Mouse (Mus musculus): ENCODE data around the gene Polr2j. TPM values are rescaled to one million over a fixed set of nuclear protein-coding genes. Genes with fewer than 3 reads are reported as not detected.
A peak's percentile ranks its signal among the peaks of the same experiment; 100 is the strongest.
"Not testable (repeated sequence)": the region's sequence is repeated elsewhere in the genome, so short reads cannot be mapped to it uniquely, and the experiment has no call there.

The Polr2j gene
- total RNA-seq, 1 experiment from 2014 or later = 80.7 TPM

GRCm38 (mm10) chr5:136152365-136152764, 35.9 kb downstream of the Polr2j start:
- ATAC-seq (replicated peaks; ENCODE audit: insufficient number of reproducible peaks, low FRiP score, low TSS enrichment, poor library complexity, severe bottlenecking) = no peak

GRCm38 (mm10) chr5:136155399-136155798, 39.0 kb downstream of the Polr2j start:
- no peak for ATAC-seq (replicated peaks; ENCODE audit: insufficient number of reproducible peaks, low FRiP score, low TSS enrichment, poor library complexity, severe bottlenecking)

- not testable (repeated sequence) for ATAC-seq (replicated peaks; ENCODE audit: insufficient number of reproducible peaks, low FRiP score, low TSS enrichment, poor library complexity, severe bottlenecking)
Measured at GRCm38 (mm10) chr5:136160084-136160483, 43.7 kb downstream of the Polr2j start.

DNA sequence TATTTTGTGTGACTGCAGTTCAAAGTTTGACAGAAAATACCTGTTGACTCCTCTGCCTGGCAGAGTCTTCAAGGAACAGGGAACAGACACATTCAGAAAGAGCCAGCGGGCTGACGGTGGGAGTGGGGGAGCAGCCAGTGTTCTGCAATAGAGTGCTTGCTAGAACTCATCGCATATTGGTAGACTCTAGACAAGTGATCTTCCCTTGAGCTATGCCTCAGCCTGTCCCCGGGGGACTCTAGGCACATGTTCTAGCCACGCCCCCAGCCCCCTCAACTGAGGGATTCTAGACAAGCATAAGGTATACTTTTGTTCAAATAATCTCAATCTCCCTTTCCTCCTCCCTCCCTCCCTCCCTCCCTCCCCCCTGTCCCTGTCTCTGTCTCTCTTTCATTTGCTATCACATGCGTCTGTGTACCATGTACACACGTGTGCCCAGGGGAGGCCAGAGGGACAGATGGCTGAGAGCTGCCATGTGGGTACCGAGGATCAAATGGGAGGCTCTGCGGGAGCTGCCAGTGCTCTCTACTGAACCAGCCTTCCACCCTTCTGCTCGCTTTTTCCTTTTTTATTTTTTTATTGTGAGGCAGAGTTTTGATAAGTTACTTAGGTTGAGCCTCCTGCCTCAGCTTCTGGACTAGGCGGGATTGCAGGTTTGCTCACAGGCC, 47.5 kb downstream of the Polr2j start:
- no peak for ATAC-seq (replicated peaks; ENCODE audit: insufficient number of reproducible peaks, low FRiP score, low TSS enrichment, poor library complexity, severe bottlenecking)

DNA sequence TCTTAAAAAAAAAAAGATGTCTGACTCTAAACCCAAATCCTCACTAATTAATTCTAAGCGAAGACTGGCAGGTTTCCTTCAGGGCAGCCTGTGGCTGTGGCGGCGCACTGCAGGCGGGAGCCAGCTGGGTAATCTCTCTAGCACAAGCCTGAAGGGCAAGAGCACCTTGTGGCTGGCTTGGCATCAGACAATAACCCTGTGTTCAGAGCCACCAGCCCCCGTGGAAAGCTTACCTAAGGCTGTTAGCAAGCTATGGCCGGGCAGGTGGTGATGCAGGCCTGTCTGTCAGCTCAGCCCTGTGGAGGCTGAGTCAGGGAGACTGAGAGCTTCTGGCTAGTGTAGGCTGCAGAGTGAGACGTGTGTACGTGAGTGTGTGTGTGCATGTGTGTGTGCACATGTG, 48.8 kb downstream of the Polr2j start:
- ATAC-seq (replicated peaks; ENCODE audit: insufficient number of reproducible peaks, low FRiP score, low TSS enrichment, poor library complexity, severe bottlenecking) = no peak

- ATAC-seq (replicated peaks; ENCODE audit: insufficient number of reproducible peaks, low FRiP score, low TSS enrichment, poor library complexity, severe bottlenecking) = no peak
Measured at GRCm38 (mm10) chr5:136167296-136167695, 50.9 kb downstream of the Polr2j start.

DNA sequence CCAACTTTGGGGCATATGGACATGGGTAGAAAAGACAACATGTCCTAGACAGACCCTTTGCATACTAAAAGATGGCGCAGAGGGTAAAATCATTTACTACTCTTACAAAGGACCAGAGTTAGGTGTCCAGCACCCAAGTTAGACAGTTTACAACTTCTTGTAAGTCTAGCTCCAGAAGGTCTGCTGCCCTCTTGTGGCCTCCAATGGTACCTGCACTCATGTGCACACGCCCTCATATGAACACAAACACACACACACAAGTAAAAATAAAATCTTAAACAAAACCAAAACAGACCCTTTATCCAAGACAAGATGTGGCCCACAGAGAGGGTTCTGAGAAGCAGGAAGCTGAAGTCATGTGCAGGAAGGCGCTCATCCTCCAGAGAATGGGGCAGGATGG, 51.6 kb downstream of the Polr2j start:
- ATAC-seq (replicated peaks; ENCODE audit: insufficient number of reproducible peaks, low FRiP score, low TSS enrichment, poor library complexity, severe bottlenecking) = no peak

DNA sequence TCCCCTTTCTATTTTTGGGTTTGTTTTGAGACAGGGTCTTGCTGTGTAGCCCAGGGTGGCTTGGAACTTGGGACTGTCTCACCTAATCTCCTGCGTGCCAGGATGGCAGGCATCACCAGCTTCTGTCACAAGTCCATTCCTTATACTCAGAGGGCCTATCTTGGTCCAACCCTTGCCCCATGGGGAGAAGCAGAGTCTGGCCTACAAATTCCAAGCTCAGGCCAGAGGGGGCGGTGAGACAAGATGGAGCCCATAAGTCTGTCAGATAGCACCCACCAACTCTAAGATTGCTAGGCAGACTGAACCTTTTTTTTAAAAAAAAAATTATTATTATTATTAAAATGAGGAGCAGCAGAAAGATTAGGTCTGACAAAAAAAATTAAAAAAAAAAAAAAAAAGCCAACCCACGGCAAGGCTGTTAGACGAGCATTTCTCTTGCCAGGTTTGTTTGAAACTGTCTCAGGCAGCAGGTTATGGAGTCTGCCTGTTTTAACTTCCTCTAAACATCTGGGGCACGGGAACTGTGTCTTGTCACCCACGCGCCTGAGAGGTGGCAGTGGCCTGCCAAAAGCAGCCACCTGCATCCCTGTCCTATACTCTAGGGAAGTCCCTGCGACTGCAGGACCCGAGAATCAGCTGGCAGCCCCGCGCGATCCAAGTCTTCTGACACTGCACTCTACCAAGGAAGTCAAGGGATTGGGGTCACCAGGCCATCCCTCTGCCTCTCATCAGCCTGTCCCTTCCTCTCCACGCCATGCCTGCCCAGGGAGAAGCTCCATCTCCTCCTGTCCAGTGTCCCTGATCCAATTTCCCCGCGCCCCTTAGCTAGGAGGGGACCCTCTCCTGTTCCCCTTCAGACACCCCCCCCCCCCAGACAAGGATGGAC, 53.4 kb downstream of the Polr2j start:
- ATAC-seq (replicated peaks; ENCODE audit: insufficient number of reproducible peaks, low FRiP score, low TSS enrichment, poor library complexity, severe bottlenecking) = peak; percentile 18; the same call in 1 of the 2 replicates

DNA sequence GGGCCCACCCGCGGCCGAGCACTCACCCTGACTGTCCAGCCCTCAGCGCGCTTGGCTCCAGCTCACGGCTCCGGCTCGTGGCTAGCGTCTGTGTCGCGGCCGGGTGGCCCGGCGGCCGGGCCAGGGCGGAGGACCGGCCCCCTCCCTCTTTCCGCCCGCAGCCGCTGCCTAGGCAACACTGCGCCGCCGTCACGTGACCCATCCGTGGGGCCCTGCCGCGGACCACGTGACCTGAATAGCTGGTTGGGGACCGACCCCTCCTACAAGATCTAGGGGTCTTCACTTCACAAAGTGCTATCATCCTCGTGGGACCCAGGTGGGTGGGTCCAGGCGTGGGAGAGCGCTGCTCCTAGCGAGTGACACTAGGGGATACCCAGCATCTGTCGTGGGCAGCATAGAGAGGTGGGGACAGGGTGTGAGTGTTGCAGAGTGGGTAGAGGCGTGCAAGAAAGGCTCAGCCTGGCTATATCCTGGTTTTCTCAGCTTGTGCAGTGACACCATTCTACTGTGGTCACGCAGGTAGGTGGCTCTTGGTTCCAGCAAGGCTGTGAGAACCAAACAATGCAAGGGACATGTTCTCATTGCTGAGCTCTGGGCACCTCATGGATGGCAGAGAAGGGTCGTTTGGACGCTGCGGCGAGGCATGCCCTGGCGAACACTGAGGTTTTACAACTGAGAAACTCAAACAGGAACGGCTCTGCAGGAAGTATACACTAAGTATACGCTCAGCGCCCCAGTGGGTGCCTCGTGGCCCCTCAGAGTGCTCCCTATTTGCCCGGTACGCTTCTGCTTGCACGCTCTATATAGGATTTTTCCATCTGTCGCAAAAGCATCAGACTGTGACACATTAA, 54.3 kb downstream of the Polr2j start, which contains the start of gene Orai2:
Orai2 (minus strand) TSS at position 202 of the 851 bp plus-strand sequence.
- ATAC-seq (replicated peaks; ENCODE audit: insufficient number of reproducible peaks, low FRiP score, low TSS enrichment, poor library complexity, severe bottlenecking) = peak; percentile 58

DNA sequence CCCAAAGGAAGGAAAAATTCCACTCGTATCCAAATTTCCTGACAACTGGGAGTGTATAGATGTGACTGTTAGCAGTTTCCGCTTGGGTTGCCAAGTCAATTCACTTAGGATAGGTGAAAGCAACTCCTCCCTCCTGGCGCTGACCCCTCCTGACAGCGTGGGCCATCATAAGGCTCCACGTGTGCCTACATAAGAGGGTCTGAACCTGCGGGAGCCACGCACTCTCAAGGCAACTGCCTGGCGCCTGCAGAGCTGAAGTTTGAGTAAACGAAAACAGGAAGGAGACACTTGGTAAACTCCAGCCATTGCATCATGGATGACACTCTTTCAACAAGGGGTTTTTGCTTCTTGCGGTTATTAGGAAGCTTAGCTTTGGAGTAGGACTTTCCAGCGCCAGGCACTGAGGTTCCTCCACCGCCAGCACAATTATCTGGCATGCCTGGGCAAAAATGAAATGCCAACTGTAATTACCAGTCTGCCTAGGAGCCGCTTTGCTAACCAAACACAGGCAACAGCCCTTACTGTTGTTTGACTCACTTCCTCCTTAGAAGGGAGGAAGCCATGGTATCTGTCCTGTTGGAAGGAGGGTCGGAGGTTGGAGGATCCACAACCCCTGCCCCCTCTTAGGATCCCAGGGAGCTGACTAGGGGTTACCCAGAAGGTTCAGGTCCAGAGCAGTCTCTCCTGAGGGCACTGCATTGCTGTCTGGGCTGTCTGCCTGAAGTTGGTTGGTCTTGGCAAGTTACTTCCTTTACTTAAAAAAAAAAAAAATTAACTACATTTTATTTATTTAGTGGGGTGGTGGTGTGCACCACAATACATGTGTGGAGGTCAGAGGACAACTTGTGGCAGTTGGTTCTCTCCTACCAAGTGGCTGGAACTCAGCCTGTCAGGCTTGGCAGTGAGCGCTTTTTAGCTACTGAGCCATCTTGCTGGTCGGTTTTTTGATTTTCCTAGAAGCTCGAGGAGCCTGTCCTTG, 55.2 kb downstream of the Polr2j start:
- peak; percentile 68 for ATAC-seq (replicated peaks; ENCODE audit: insufficient number of reproducible peaks, low FRiP score, low TSS enrichment, poor library complexity, severe bottlenecking)

Other genes starting within 250 kb of the Polr2j start
- 1.9 TPM in 1 of 3 replicates, not detected in the others for gene Hspb1, start 228.7 kb upstream of the Polr2j start, total RNA-seq (2017)
- 86.4 to 119 TPM (median 100 TPM) in 3 replicates for gene Ywhag, start 182.0 kb upstream of the Polr2j start, total RNA-seq (2017)
- gene Ssc4d, start 142.1 kb upstream of the Polr2j start, total RNA-seq (2017) = 1.5 to 1.9 TPM in 2 of 3 replicates, not detected in the other
- not detected in 3 replicates for gene Zp3, start 136.5 kb upstream of the Polr2j start, total RNA-seq (2017)
- gene Dtx2, start 121.8 kb upstream of the Polr2j start, total RNA-seq (2017) = 5.4 to 11.2 TPM (median 6.8 TPM) in 3 replicates
- not detected in 3 replicates for gene Upk3b, start 78.1 kb upstream of the Polr2j start, total RNA-seq (2017)
- not detected in 3 replicates for gene Upk3bl, start 62.1 kb upstream of the Polr2j start, total RNA-seq (2017)
- 20.8 to 45.1 TPM (median 32.3 TPM) in 3 replicates for gene Rasa4, start 32.7 kb upstream of the Polr2j start, total RNA-seq (2017)
- gene Lrwd1, start 19.4 kb downstream of the Polr2j start, total RNA-seq (2017) = 20.4 to 31.1 TPM (median 22.4 TPM) in 3 replicates
- gene Alkbh4, start 19.5 kb downstream of the Polr2j start, total RNA-seq (2017) = 8.4 to 14.0 TPM (median 11.1 TPM) in 3 replicates
- gene Orai2, start 54.1 kb downstream of the Polr2j start, total RNA-seq (2017) = 49.2 to 68.3 TPM (median 57.3 TPM) in 3 replicates
- 11.6 to 44.1 TPM (median 27.7 TPM) in 3 replicates for gene Prkrip1, start 82.3 kb downstream of the Polr2j start, total RNA-seq (2017)
- 9.8 to 17.4 TPM (median 10.7 TPM) in 3 replicates for gene Sh2b2, start 129.9 kb downstream of the Polr2j start, total RNA-seq (2017)